Mouse (Mus musculus) hindbrain, embryonic 16.5 days (tissue): ENCODE results near the gene Cacng8. TPM values are rescaled to one million over a fixed set of nuclear protein-coding genes. Genes with fewer than 3 reads are reported as not detected.
A peak's percentile ranks its signal among the peaks of the same experiment; 100 is the strongest.

Experiments used
- ATAC-seq: fragments of 200-750 bp; cut with Nextera tagmentation; 2 replicates; pipeline ENCODE4 v1.8.0; 2017; ENCODE audit warnings: moderate TSS enrichment, moderate library complexity
- H3K27ac ChIP-seq: fragments of 300-500 bp; sonication (generic); 2 replicates; pipeline ENCODE4 v1.5.1; 2014; ENCODE audit warnings: low read depth, mild to moderate bottlenecking, control low read depth, low read length, moderate library complexity
- H3K27me3 ChIP-seq: fragments of 300-500 bp; sonication (generic); replicated peaks from 2 replicates; pipeline ENCODE4 v1.6.1; 2014; ENCODE audit warnings: low read length; ENCODE audit not compliant: control insufficient read depth, insufficient read depth
- H3K36me3 ChIP-seq: fragments of 300-500 bp; sonication (generic); 2 replicates; pipeline ENCODE4 v1.6.1; 2014; ENCODE audit warnings: mild to moderate bottlenecking, low read length, moderate library complexity, mixed read lengths; ENCODE audit not compliant: control insufficient read depth, insufficient read depth
- H3K4me1 ChIP-seq: fragments of 300-500 bp; sonication (generic); 2 replicates; pipeline ENCODE4 v1.6.1; 2014; ENCODE audit warnings: low read depth, low read length; ENCODE audit not compliant: control insufficient read depth, insufficient read depth
- H3K4me2 ChIP-seq: fragments of 300-500 bp; sonication (generic); 2 replicates; pipeline ENCODE4 v1.6.1; 2014; ENCODE audit warnings: mild to moderate bottlenecking, low read length, control low read depth, moderate library complexity
- H3K4me3 ChIP-seq: fragments of 300-500 bp; sonication (generic); 2 replicates; pipeline ENCODE4 v1.5.1; 2014; ENCODE audit warnings: mild to moderate bottlenecking, low read length, control low read depth, moderate library complexity
- H3K9ac ChIP-seq: fragments of 300-500 bp; sonication (generic); 2 replicates; pipeline ENCODE4 v1.6.1; 2014; ENCODE audit warnings: low read depth, mild to moderate bottlenecking, control low read depth, low read length, moderate library complexity
- H3K9me3 ChIP-seq: fragments of 300-500 bp; sonication (generic); 2 replicates; pipeline ENCODE4 v1.6.1; 2014; ENCODE audit warnings: mild to moderate bottlenecking, low read length, moderate library complexity; ENCODE audit not compliant: control insufficient read depth
- WGBS: fragments of 180-500 bp; shearing (Covaris S2); extraction: QIAGEN DNeasy Blood & Tissue Kit; methylation state at CpG from one replicate; pipeline ENCODE4 v1.1.7; 2014; 5-methylcytosine and 5-hydroxymethylcytosine counted together
- polyA plus RNA-seq: library from polyadenylated mRNA; unstranded; fragments of >200 nt; fragmentation: Nextera tagmentation; extraction: Ambion mirVana; gene quantifications from 2 replicates; pipeline ENCODE4 v1.2.1, GENCODE M21; 2015

Cacng8 gene
- polyA plus RNA-seq, 1 experiment from 2014 or later: 8.6 TPM

GRCm38 (mm10) chr7:3382123-3382522, 8.4 kb upstream of the Cacng8 start:
- Histone ChIP-seq H3K4me2 (no peak overlapping the region), H3K4me1 (no peaks in the 10 kb centered on the region), H3K4me3 (no peak overlapping the region), H3K27ac (no peak overlapping the region), H3K36me3 (no peaks in the 10 kb centered on the region), H3K27me3 (no peaks in the 10 kb centered on the region), H3K9me3 (no peaks in the 10 kb centered on the region), H3K9ac (no peak overlapping the region)
- WGBS: 88% methylated on average over 9 of the region's 9 CpGs
- no peak for ATAC-seq

GRCm38 (mm10) chr7:3384807-3385319, 5.6 kb upstream of the Cacng8 start:
- H3K27me3 ChIP-seq: no peaks in the 10 kb centered on the region
- no peaks in the 10 kb centered on the region for H3K36me3 ChIP-seq
- no peaks in the 10 kb centered on the region for H3K9me3 ChIP-seq
- no peak for ATAC-seq
- H3K27ac ChIP-seq: no peak overlapping the region
- H3K4me1 ChIP-seq: peaks cover 8% of the 10 kb centered on the region
- 93% methylated on average over 5 of the region's 5 CpGs for WGBS
- no peak overlapping the region for H3K9ac ChIP-seq
- H3K4me2 ChIP-seq: no peak overlapping the region
- no peak overlapping the region for H3K4me3 ChIP-seq

GRCm38 (mm10) chr7:3386036-3386730, 4.3 kb upstream of the Cacng8 start:
- H3K36me3 ChIP-seq: no peaks in the 10 kb centered on the region
- 81% methylated on average over 6 of the region's 6 CpGs for WGBS

GRCm38 (mm10) chr7:3387761-3388160, 2.7 kb upstream of the Cacng8 start:
- no peak overlapping the region for H3K9ac ChIP-seq
- peaks cover 23% of the 10 kb centered on the region for H3K4me1 ChIP-seq
- no peak overlapping the region for H3K4me3 ChIP-seq
- H3K27me3 ChIP-seq: no peaks in the 10 kb centered on the region
- H3K9me3 ChIP-seq: no peaks in the 10 kb centered on the region
- H3K36me3 ChIP-seq: no peaks in the 10 kb centered on the region
- no peak for ATAC-seq
- no peak overlapping the region for H3K27ac ChIP-seq
- peak overlapping the region; percentile 21; the same call in 1 of the 2 replicates for H3K4me2 ChIP-seq
- WGBS: 84% methylated on average over 18 of the region's 18 CpGs

More at GRCm38 (mm10) chr7:3386036-3386730, 4.3 kb upstream of the Cacng8 start:
- no peaks in the 10 kb centered on the region for H3K27me3 ChIP-seq
- ATAC-seq: no peak
- H3K9ac ChIP-seq: no peak overlapping the region
- H3K4me2 ChIP-seq: no peak overlapping the region
- no peak overlapping the region for H3K27ac ChIP-seq
- no peaks in the 10 kb centered on the region for H3K9me3 ChIP-seq
- no peak overlapping the region for H3K4me3 ChIP-seq
- H3K4me1 ChIP-seq: peaks cover 8% of the 10 kb centered on the region

GRCm38 (mm10) chr7:3388885-3389284, 1.6 kb upstream of the Cacng8 start:
- 65% methylated on average over 6 of the region's 6 CpGs for WGBS
- Histone ChIP-seq H3K9ac (no peak overlapping the region), H3K4me2 (peak overlapping the region; percentile 87), H3K36me3 (peaks cover under 1% of the 10 kb centered on the region; the same call in 1 of the 2 replicates), H3K27me3 (no peaks in the 10 kb centered on the region), H3K27ac (no peak overlapping the region), H3K4me1 (peaks cover 27% of the 10 kb centered on the region), H3K4me3 (peak overlapping the region; percentile 61), H3K9me3 (no peaks in the 10 kb centered on the region)
- no peak for ATAC-seq

GRCm38 (mm10) chr7:3389444-3390412, 755 bp upstream of the Cacng8 start:
- peak overlapping the region; percentile 61 for H3K4me3 ChIP-seq
- peak overlapping the region; percentile 80 for H3K9ac ChIP-seq
- peaks cover 27% of the 10 kb centered on the region for H3K4me1 ChIP-seq
- peaks cover 8% of the 10 kb centered on the region for H3K36me3 ChIP-seq
- WGBS: 2% methylated on average over 16 of the region's 17 CpGs
- H3K27ac ChIP-seq: peak overlapping the region; percentile 55; the same call in 1 of the 2 replicates
- H3K4me2 ChIP-seq: peak overlapping the region; percentile 87
- peak; percentile 49; the same call in 1 of the 2 replicates for ATAC-seq
- no peaks in the 10 kb centered on the region for H3K9me3 ChIP-seq
- H3K27me3 ChIP-seq: no peaks in the 10 kb centered on the region

- WGBS: 2% methylated on average over 12 of the region's 12 CpGs
- Histone ChIP-seq H3K27ac (peak overlapping the region; percentile 66; the same call in 1 of the 2 replicates), H3K4me2 (peak overlapping the region; percentile 87), H3K9me3 (no peaks in the 10 kb centered on the region), H3K4me3 (peak overlapping the region; percentile 61), H3K9ac (peak overlapping the region; percentile 80), H3K36me3 (peaks cover 12% of the 10 kb centered on the region), H3K27me3 (no peaks in the 10 kb centered on the region), H3K4me1 (peaks cover 27% of the 10 kb centered on the region)
- peak; percentile 29 for ATAC-seq
Measured at GRCm38 (mm10) chr7:3391081-3391451, 583 bp downstream of the Cacng8 start.

- peaks cover 12% of the 10 kb centered on the region for H3K36me3 ChIP-seq
- peak overlapping the region; percentile 66; the same call in 1 of the 2 replicates for H3K27ac ChIP-seq
- H3K9me3 ChIP-seq: no peaks in the 10 kb centered on the region
- peak overlapping the region; percentile 80 for H3K9ac ChIP-seq
- peak overlapping the region; percentile 87 for H3K4me2 ChIP-seq
- WGBS: 5% methylated on average over 4 of the region's 4 CpGs
- peak overlapping the region; percentile 61 for H3K4me3 ChIP-seq
- no peaks in the 10 kb centered on the region for H3K27me3 ChIP-seq
- ATAC-seq: peak; percentile 43; the same call in 1 of the 2 replicates
- peaks cover 27% of the 10 kb centered on the region for H3K4me1 ChIP-seq
Measured at GRCm38 (mm10) chr7:3391809-3392208, 1.3 kb downstream of the Cacng8 start.

GRCm38 (mm10) chr7:3397355-3397754, 6.9 kb downstream of the Cacng8 start:
- H3K9ac ChIP-seq: no peak overlapping the region
- no peaks in the 10 kb centered on the region for H3K27me3 ChIP-seq
- H3K9me3 ChIP-seq: no peaks in the 10 kb centered on the region
- no peak for ATAC-seq
- WGBS: 40% methylated on average over 10 of the region's 10 CpGs
- peak overlapping the region; percentile 36 for H3K4me2 ChIP-seq
- peaks cover 13% of the 10 kb centered on the region for H3K4me1 ChIP-seq
- peaks cover 12% of the 10 kb centered on the region for H3K36me3 ChIP-seq
- no peak overlapping the region for H3K4me3 ChIP-seq
- no peak overlapping the region for H3K27ac ChIP-seq
